Mouse (Mus musculus): ENCODE results near the gene Tanc2. TPM values are rescaled to one million over a fixed set of nuclear protein-coding genes. Genes with fewer than 3 reads are reported as not detected.
A peak's percentile ranks its signal among the peaks of the same experiment; 100 is the strongest.

Gene Tanc2
- polyA plus RNA-seq, 1 experiment from 2014 or later, result 11.6 TPM

GRCm38 (mm10) chr11:105591905-105592304 is 2.1 kb downstream of the Tanc2 start:
- H3K4me3 ChIP-seq (ENCODE audit: low read depth, low read length), result no peak overlapping the region
- no peak overlapping the region for H3K4me2 ChIP-seq (replicated peaks; ENCODE audit: low read depth, low read length)
- no peaks in the 10 kb centered on the region for H3K4me1 ChIP-seq (ENCODE audit: insufficient read depth, low read depth, low read length)
- no peaks in the 10 kb centered on the region for H3K9me3 ChIP-seq (ENCODE audit: low read length)
- ATAC-seq (0 out of 2 replicates have a peak, but pooled peaks have one; percentile 17), DNase-seq (ENCODE audit: low spot score) (peak; percentile 94)
- no peak overlapping the region for H3K9ac ChIP-seq (replicated peaks; ENCODE audit: low read depth)
- TF ChIP-seq CTCF (IDR thresholded peaks at IDR 0.05), result peak; percentile 99
- TF ChIP-seq EP300 (IDR thresholded peaks at IDR 0.05), result 0 out of 2 replicates have a peak, but pooled peaks have one; percentile 26
- H3K27me3 ChIP-seq (replicated peaks; ENCODE audit: insufficient read depth, low read length), result no peaks in the 10 kb centered on the region
- H3K36me3 ChIP-seq (ENCODE audit: insufficient read depth, low read length), result no peaks in the 10 kb centered on the region
- WGBS, result 17% methylated on average over 1 of the region's 1 CpGs
- no peak overlapping the region for H3K27ac ChIP-seq (ENCODE audit: low read length)

GRCm38 (mm10) chr11:105602177-105602576 is 12.4 kb downstream of the Tanc2 start:
- no peaks in the 10 kb centered on the region for H3K9me3 ChIP-seq (ENCODE audit: low read length)
- no peaks in the 10 kb centered on the region for H3K27me3 ChIP-seq (replicated peaks; ENCODE audit: insufficient read depth, low read length)
- H3K36me3 ChIP-seq (ENCODE audit: insufficient read depth, low read length), result no peaks in the 10 kb centered on the region
- TF ChIP-seq CTCF (IDR thresholded peaks at IDR 0.05), result no peak
- TF ChIP-seq EP300 (IDR thresholded peaks at IDR 0.05), result no peak
- H3K4me1 ChIP-seq (ENCODE audit: insufficient read depth, low read depth, low read length), result no peaks in the 10 kb centered on the region
- no peak overlapping the region for H3K27ac ChIP-seq (ENCODE audit: low read length)
- H3K4me3 ChIP-seq (ENCODE audit: low read depth, low read length), result no peak overlapping the region
- H3K9ac ChIP-seq (replicated peaks; ENCODE audit: low read depth), result no peak overlapping the region
- ATAC-seq, result no peak
- no peak for DNase-seq (ENCODE audit: low spot score)
- no peak overlapping the region for H3K4me2 ChIP-seq (replicated peaks; ENCODE audit: low read depth, low read length)

- H3K4me2 ChIP-seq (replicated peaks; ENCODE audit: low read depth, low read length), result no peak overlapping the region
- DNase-seq (ENCODE audit: low spot score), result no peak
Observed at GRCm38 (mm10) chr11:105626201-105626600, 36.4 kb downstream of the Tanc2 start.

DNA sequence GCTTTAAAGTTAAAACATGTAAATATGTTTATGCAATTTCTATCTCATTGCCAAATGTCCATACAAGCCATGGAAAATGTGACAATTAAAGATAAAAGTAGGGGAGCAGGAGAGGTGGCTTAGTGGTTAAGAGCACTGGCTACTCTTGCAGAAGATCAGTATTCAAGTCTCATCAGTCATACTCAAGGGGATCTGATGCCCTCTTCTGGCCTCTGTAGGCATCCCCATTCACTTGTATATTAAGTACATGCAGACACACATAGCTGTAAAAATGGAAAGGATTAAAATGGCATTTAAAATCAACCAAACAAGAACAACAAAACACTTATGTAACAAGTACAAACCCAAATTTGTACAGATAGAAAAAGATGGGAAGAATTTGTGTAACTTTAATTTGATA is 54.2 kb downstream of the Tanc2 start:
- Histone ChIP-seq H3K4me1 (ENCODE audit: insufficient read depth, low read depth, low read length) (no peaks in the 10 kb centered on the region), H3K9me3 (ENCODE audit: low read length) (no peaks in the 10 kb centered on the region), H3K27ac (ENCODE audit: low read length) (no peak overlapping the region), H3K4me2 (replicated peaks; ENCODE audit: low read depth, low read length) (no peak overlapping the region), H3K36me3 (ENCODE audit: insufficient read depth, low read length) (no peaks in the 10 kb centered on the region), H3K9ac (replicated peaks; ENCODE audit: low read depth) (no peak overlapping the region), H3K27me3 (replicated peaks; ENCODE audit: insufficient read depth, low read length) (no peaks in the 10 kb centered on the region), H3K4me3 (ENCODE audit: low read depth, low read length) (no peak overlapping the region)
- no peak for TF ChIP-seq EP300 (IDR thresholded peaks at IDR 0.05)
- TF ChIP-seq CTCF (IDR thresholded peaks at IDR 0.05), result peak; percentile 48
- DNase-seq (ENCODE audit: low spot score), result no peak
- no peak for ATAC-seq

More at GRCm38 (mm10) chr11:105626201-105626600, 36.4 kb downstream of the Tanc2 start:
- Histone ChIP-seq H3K27me3 (replicated peaks; ENCODE audit: insufficient read depth, low read length) (no peaks in the 10 kb centered on the region), H3K36me3 (ENCODE audit: insufficient read depth, low read length) (no peaks in the 10 kb centered on the region), H3K9me3 (ENCODE audit: low read length) (no peaks in the 10 kb centered on the region), H3K4me3 (ENCODE audit: low read depth, low read length) (no peak overlapping the region), H3K9ac (replicated peaks; ENCODE audit: low read depth) (no peak overlapping the region), H3K27ac (ENCODE audit: low read length) (no peak overlapping the region), H3K4me1 (ENCODE audit: insufficient read depth, low read depth, low read length) (no peaks in the 10 kb centered on the region)
- WGBS, result 94% methylated on average over 1 of the region's 1 CpGs
- TF ChIP-seq CTCF (IDR thresholded peaks at IDR 0.05) (no peak), EP300 (IDR thresholded peaks at IDR 0.05) (no peak)
- no peak for ATAC-seq

GRCm38 (mm10) chr11:105648026-105648425 is 58.2 kb downstream of the Tanc2 start:
- no peaks in the 10 kb centered on the region for H3K27me3 ChIP-seq (replicated peaks; ENCODE audit: insufficient read depth, low read length)
- TF ChIP-seq CTCF (IDR thresholded peaks at IDR 0.05) (no peak), EP300 (IDR thresholded peaks at IDR 0.05) (no peak)
- H3K4me1 ChIP-seq (ENCODE audit: insufficient read depth, low read depth, low read length), result no peaks in the 10 kb centered on the region
- H3K9ac ChIP-seq (replicated peaks; ENCODE audit: low read depth), result no peak overlapping the region
- H3K9me3 ChIP-seq (ENCODE audit: low read length), result no peaks in the 10 kb centered on the region
- H3K36me3 ChIP-seq (ENCODE audit: insufficient read depth, low read length), result no peaks in the 10 kb centered on the region
- no peak overlapping the region for H3K27ac ChIP-seq (ENCODE audit: low read length)
- DNase-seq (ENCODE audit: low spot score) (no peak), ATAC-seq (no peak)
- no peak overlapping the region for H3K4me2 ChIP-seq (replicated peaks; ENCODE audit: low read depth, low read length)
- WGBS, result 89% methylated on average over 2 of the region's 2 CpGs
- H3K4me3 ChIP-seq (ENCODE audit: low read depth, low read length), result no peak overlapping the region

- Histone ChIP-seq H3K4me3 (ENCODE audit: low read depth, low read length) (no peak overlapping the region), H3K36me3 (ENCODE audit: insufficient read depth, low read length) (no peaks in the 10 kb centered on the region), H3K4me1 (ENCODE audit: insufficient read depth, low read depth, low read length) (no peaks in the 10 kb centered on the region), H3K27ac (ENCODE audit: low read length) (no peak overlapping the region), H3K9me3 (ENCODE audit: low read length) (no peaks in the 10 kb centered on the region), H3K4me2 (replicated peaks; ENCODE audit: low read depth, low read length) (no peak overlapping the region), H3K27me3 (replicated peaks; ENCODE audit: insufficient read depth, low read length) (no peaks in the 10 kb centered on the region), H3K9ac (replicated peaks; ENCODE audit: low read depth) (no peak overlapping the region)
- DNase-seq (ENCODE audit: low spot score) (no peak), ATAC-seq (no peak)
- 81% methylated on average over 2 of the region's 2 CpGs for WGBS
- no peak for TF ChIP-seq EP300 (IDR thresholded peaks at IDR 0.05)
- no peak for TF ChIP-seq CTCF (IDR thresholded peaks at IDR 0.05)
Observed at GRCm38 (mm10) chr11:105654616-105655015, 64.8 kb downstream of the Tanc2 start.

- no peak for TF ChIP-seq EP300 (IDR thresholded peaks at IDR 0.05)
- TF ChIP-seq CTCF (IDR thresholded peaks at IDR 0.05), result no peak
Observed at GRCm38 (mm10) chr11:105655335-105655734, 65.5 kb downstream of the Tanc2 start.

More at GRCm38 (mm10) chr11:105655335-105655734, 65.5 kb downstream of the Tanc2 start:
- ATAC-seq (no peak), DNase-seq (ENCODE audit: low spot score) (no peak)
- WGBS, result 65% methylated on average over 4 of the region's 4 CpGs
- Histone ChIP-seq H3K9ac (replicated peaks; ENCODE audit: low read depth) (no peak overlapping the region), H3K4me3 (ENCODE audit: low read depth, low read length) (no peak overlapping the region), H3K4me1 (ENCODE audit: insufficient read depth, low read depth, low read length) (no peaks in the 10 kb centered on the region; the same call in 1 of the 2 replicates), H3K27me3 (replicated peaks; ENCODE audit: insufficient read depth, low read length) (no peaks in the 10 kb centered on the region), H3K9me3 (ENCODE audit: low read length) (no peaks in the 10 kb centered on the region), H3K4me2 (replicated peaks; ENCODE audit: low read depth, low read length) (no peak overlapping the region), H3K27ac (ENCODE audit: low read length) (no peak overlapping the region), H3K36me3 (ENCODE audit: insufficient read depth, low read length) (no peaks in the 10 kb centered on the region)

Measured in lung, postnatal 0 days (tissue).